10 mouse cellular contexts compared by ENCODE assay signal in genomic region chr7:139943674-139944281, GRCm38 (mm10). TPM values are rescaled to one million over a fixed set of nuclear protein-coding genes. Genes with fewer than 3 reads are reported as not detected.
A peak's percentile ranks its signal among the peaks of the same experiment; 100 is the strongest.
DNase-seq lines count a peak whose midpoint lies in the region; ATAC-seq and TF ChIP-seq lines count a peak whose summit lies in the region.
"Had no signal": no experiment of that assay in that cellular context is flagged by ENCODE, and none has a peak within 500 bp of the region (broad histone marks: within the 10 kb centered on the region; RNA-seq: fewer than 3 reads in every experiment).

Utf1 (plus strand) TSS chr7:139943789.

- peak; percentile 58 for ATAC-seq in hindbrain, postnatal 0 days
- no peak for ATAC-seq in liver, embryonic 16.5 days (ENCODE audit: low read depth)
- peak; percentile 58; the same call in 1 of the 2 replicates for ATAC-seq in neural tube, embryonic 14.5 days (ENCODE audit: low read depth)
- no peak for ATAC-seq in frontal cortex, adult (ENCODE audit: low TSS enrichment)

- no peak within 1 kb of the TSS for H3K27ac ChIP-seq in embryonic fibroblast, embryonic 13.5 days (ENCODE audit: insufficient read depth, low read length)
- H3K27ac ChIP-seq in hindbrain, postnatal 0 days: no peak within 1 kb of the TSS
- H3K27ac ChIP-seq in liver, embryonic 16.5 days (ENCODE audit: low read length): no peak within 1 kb of the TSS
- no peak within 1 kb of the TSS for H3K27ac ChIP-seq in neural tube, embryonic 14.5 days (ENCODE audit: low read depth, low read length)

- H3K27me3 ChIP-seq in hindbrain, postnatal 0 days (ENCODE audit: insufficient read depth, low read length): peaks cover 44% of the 10 kb centered on the region
- peaks cover 60% of the 10 kb centered on the region for H3K27me3 ChIP-seq in liver, embryonic 16.5 days (ENCODE audit: control insufficient read depth, insufficient read depth, low read depth, low read length)
- H3K27me3 ChIP-seq in neural tube, embryonic 14.5 days (ENCODE audit: control insufficient read depth, insufficient read depth, low read length): peaks cover 46% of the 10 kb centered on the region

- H3K4me3 ChIP-seq in embryonic fibroblast, embryonic 13.5 days (ENCODE audit: insufficient read depth, low read length): peak within 1 kb of the TSS; percentile 7; the same call in 1 of the 2 replicates
- H3K4me3 ChIP-seq in hindbrain, postnatal 0 days (ENCODE audit: low read length): peak within 1 kb of the TSS; percentile 32
- H3K4me3 ChIP-seq in liver, embryonic 16.5 days (ENCODE audit: low read depth, low read length): peak within 1 kb of the TSS; percentile 26
- peak within 1 kb of the TSS; percentile 26 for H3K4me3 ChIP-seq in neural tube, embryonic 14.5 days (ENCODE audit: low read depth, low read length)

- no peaks in the 10 kb centered on the region for H3K36me3 ChIP-seq in hindbrain, postnatal 0 days (ENCODE audit: insufficient read depth, low read length)
- H3K36me3 ChIP-seq in liver, embryonic 16.5 days (ENCODE audit: control insufficient read depth, insufficient read depth): no peaks in the 10 kb centered on the region
- no peaks in the 10 kb centered on the region for H3K36me3 ChIP-seq in neural tube, embryonic 14.5 days (ENCODE audit: control insufficient read depth, insufficient read depth, low read length)

- H3K4me2 ChIP-seq in hindbrain, postnatal 0 days (ENCODE audit: low read depth, low read length): peak within 1 kb of the TSS; percentile 46
- H3K4me2 ChIP-seq in liver, embryonic 16.5 days (ENCODE audit: low read depth, low read length): peak within 1 kb of the TSS; percentile 27
- peak within 1 kb of the TSS; percentile 43 for H3K4me2 ChIP-seq in neural tube, embryonic 14.5 days (ENCODE audit: low read depth, low read length)

- no peak within 1 kb of the TSS for H3K9ac ChIP-seq in hindbrain, postnatal 0 days (replicated peaks; ENCODE audit: low read length)
- H3K9ac ChIP-seq in liver, embryonic 16.5 days (ENCODE audit: low read depth, low read length): no peak within 1 kb of the TSS
- H3K9ac ChIP-seq in neural tube, embryonic 14.5 days (replicated peaks; ENCODE audit: low read depth, low read length): no peak within 1 kb of the TSS

- DNase-seq in cerebellum, postnatal 25 days: peak; percentile 38 to 52
- DNase-seq in cerebellum, postnatal 4 days (ENCODE audit: low spot score in 2 of 2): no peak
- DNase-seq in ES-CJ7 (ENCODE audit: low read depth, low spot score): peak; percentile 96
- DNase-seq in hindbrain, postnatal 0 days (ENCODE audit: low spot score): peak; percentile 24

- TF ChIP-seq POLR2A in embryonic fibroblast, embryonic 13.5 days (IDR thresholded peaks at IDR 0.05; ENCODE audit: low read depth, low read length): no peak

- H3K9me3 ChIP-seq in hindbrain, postnatal 0 days (ENCODE audit: low read length): no peaks in the 10 kb centered on the region
- H3K9me3 ChIP-seq in liver, embryonic 16.5 days (replicated peaks; ENCODE audit: control insufficient read depth, low read length): no peaks in the 10 kb centered on the region
- no peaks in the 10 kb centered on the region for H3K9me3 ChIP-seq in neural tube, embryonic 14.5 days (ENCODE audit: control insufficient read depth, low read length)

- H3K4me1 ChIP-seq in embryonic fibroblast, embryonic 13.5 days (ENCODE audit: control insufficient read depth, insufficient read depth, low read length): no peaks in the 10 kb centered on the region
- H3K4me1 ChIP-seq in hindbrain, postnatal 0 days (ENCODE audit: insufficient read depth, low read length): peaks cover 2% of the 10 kb centered on the region; the same call in 1 of the 2 replicates
- H3K4me1 ChIP-seq in liver, embryonic 16.5 days (ENCODE audit: control insufficient read depth, low read depth, low read length): no peaks in the 10 kb centered on the region
- H3K4me1 ChIP-seq in neural tube, embryonic 14.5 days (ENCODE audit: control insufficient read depth, insufficient read depth, low read length): peaks cover 8% of the 10 kb centered on the region

- under 1% methylated on average over 56 of the region's 59 CpGs for WGBS in hindbrain, postnatal 0 days
- WGBS in liver, embryonic 16.5 days (ENCODE audit: insufficient replicate concordance): 1% methylated on average over 59 of the region's 59 CpGs
- WGBS in neural tube, embryonic 14.5 days: 2% methylated on average over 56 of the region's 59 CpGs

- no peak for TF ChIP-seq CTCF in embryonic fibroblast, embryonic 13.5 days (IDR thresholded peaks at IDR 0.05; ENCODE audit: borderline replicate concordance, insufficient read depth, low read length)
- no peak for TF ChIP-seq CTCF in hindbrain, postnatal 0 days (IDR thresholded peaks at IDR 0.05; ENCODE audit: low read depth)

RNA-seq across cellular contexts. Expression of gene Utf1, which starts in this region (rescaled TPM):
- not detected in 2 replicates for polyA plus RNA-seq in embryonic fibroblast, embryonic 13.5 days (2011; ENCODE audit: insufficient read length, low read depth, missing spikeins)
- not detected in 2 replicates for total RNA-seq in hindbrain, postnatal 0 days (2014; rRNA removed)
- not detected in 2 replicates for polyA plus RNA-seq in hindbrain, postnatal 0 days (2015; fragmentation: Nextera tagmentation; extraction: Ambion mirVana)
- not detected in 2 replicates for polyA plus RNA-seq in liver, embryonic 16.5 days (2015; fragmentation: Nextera tagmentation; extraction: Ambion mirVana)
- not detected in 2 replicates for polyA plus RNA-seq in neural tube, embryonic 14.5 days (2014; fragmentation: Nextera tagmentation; extraction: Ambion mirVana)
- polyA plus RNA-seq: C2C12; gonadal fat pad, adult 2 months had no signal

Comparison
In these comparisons a context has a peak if more than half of its experiments do, and no peak if none do; other contexts are left out.
1. DNase-seq: peak in cerebellum, postnatal 25 days (2 of 2) and ES-CJ7 (single experiment); none in cerebellum, postnatal 4 days (0 of 2).
2. Peak in DNase-seq, ATAC-seq, H3K4me3 ChIP-seq and H3K4me2 ChIP-seq in hindbrain, postnatal 0 days; RNA of the gene not detected or under 1 TPM.
3. Peak in ATAC-seq, H3K4me3 ChIP-seq and H3K4me2 ChIP-seq in neural tube, embryonic 14.5 days; RNA of the gene not detected or under 1 TPM.
4. Peak in every context shown above with its lines, with median percentiles within 50 percentile points of each other: H3K4me3 ChIP-seq and H3K4me2 ChIP-seq.